Mouse (Mus musculus): ENCODE data around the gene Morc1.

Morc1 gene

GRCm38 (mm10) chr16:48431027-48431426, at the start of gene Morc1:
Morc1 (plus strand) TSS chr16:48431237.
- DNase-seq: no peak

DNA sequence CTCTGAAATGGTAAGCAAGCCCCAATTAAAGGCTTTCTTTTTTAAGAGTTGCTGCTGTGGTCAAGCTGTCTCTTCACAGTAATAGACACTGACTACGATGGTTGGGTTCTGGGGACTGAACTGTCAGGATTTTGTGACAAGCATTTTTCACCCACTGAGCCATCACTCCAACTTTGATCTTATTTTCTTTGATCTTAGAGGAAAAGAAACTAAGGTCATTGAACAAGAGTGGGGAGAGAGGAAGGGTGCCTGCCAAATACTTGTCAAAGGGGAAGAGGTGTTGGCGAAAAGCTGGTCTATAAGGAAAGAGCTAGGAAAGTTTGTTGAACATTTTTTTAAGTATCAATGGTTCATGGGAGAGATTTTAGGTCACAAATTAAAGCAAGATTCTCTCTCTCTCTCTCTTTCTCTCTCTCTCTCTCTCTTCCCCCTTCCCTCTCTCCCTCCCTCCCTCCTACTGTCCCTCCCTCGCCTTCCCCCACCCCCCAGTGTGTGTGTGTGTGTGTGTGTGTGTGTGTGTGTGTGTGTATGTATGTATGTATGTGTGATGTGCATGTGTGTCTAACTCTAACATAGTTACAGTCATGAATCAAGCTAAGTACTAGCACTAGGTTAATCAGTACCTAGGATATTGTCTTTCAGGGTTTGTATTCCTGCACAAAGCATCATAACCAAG, 47.3 kb upstream of the Morc1 start:
- no peak for DNase-seq

- no peak for DNase-seq
Measured at GRCm38 (mm10) chr16:48386982-48387381, 44.1 kb upstream of the Morc1 start.

GRCm38 (mm10) chr16:48395278-48395677, 35.8 kb upstream of the Morc1 start:
- DNase-seq: no peak

DNA sequence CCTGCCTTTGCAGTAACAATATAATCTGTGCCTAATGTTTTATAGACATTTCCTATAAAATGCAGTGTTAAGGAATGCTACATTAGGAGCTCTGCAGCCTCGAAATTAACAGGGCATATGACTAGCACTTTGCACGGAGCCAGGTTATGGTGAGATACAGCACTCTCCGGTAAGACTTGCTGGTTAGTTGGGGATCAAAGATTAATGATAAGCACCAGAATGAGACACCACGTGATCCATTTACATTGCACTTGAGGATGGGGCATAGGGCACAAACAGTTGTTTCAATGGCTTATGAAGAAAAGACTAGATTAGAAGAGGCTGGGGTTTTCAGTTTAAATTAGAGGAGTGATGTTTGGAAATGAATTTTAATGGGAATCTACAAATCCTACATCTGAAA, 28.1 kb upstream of the Morc1 start:
- no peak for DNase-seq

DNA sequence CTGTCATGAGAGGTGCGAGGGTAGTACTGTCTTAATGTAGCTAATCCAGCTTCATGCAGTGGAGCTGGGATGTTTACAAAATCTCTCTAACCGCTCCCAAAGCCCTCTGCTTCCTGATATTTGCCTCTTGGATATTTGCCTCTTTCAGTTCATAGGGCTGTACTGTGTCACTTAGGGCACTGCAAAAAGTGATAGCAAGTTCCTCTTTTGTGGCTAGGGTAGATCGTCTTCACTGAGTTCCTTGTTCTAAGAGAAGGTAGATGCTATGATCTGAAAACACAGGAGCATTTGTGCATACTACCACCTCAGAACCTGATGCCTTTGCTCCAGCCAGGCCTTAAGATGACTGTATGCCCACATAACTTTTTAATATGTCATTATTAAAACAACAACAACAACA, 27.6 kb upstream of the Morc1 start:
- no peak for DNase-seq

DNA sequence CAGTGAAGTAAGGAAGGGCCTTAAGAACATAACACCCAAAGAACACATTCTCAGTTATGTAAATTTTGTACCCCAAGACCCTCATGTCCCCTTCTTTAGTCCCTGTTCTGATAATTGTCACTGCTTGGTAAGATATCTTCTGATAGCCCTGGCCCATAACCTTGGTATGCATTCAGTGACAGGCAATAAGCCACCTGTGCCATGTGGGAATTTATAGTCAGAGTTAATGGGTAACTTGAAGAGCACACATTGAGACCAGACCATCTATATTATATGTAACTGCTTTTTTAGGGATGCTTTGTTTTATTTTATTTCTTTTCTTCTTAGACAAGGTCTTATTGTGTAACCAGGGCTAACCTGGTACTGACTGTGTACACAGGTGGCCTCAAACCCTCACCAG, 27.0 kb upstream of the Morc1 start:
- DNase-seq: no peak

GRCm38 (mm10) chr16:48405674-48406403, 25.2 kb upstream of the Morc1 start:
- DNase-seq: no peak

- DNase-seq: no peak
Measured at GRCm38 (mm10) chr16:48409580-48409979, 21.5 kb upstream of the Morc1 start.

DNA sequence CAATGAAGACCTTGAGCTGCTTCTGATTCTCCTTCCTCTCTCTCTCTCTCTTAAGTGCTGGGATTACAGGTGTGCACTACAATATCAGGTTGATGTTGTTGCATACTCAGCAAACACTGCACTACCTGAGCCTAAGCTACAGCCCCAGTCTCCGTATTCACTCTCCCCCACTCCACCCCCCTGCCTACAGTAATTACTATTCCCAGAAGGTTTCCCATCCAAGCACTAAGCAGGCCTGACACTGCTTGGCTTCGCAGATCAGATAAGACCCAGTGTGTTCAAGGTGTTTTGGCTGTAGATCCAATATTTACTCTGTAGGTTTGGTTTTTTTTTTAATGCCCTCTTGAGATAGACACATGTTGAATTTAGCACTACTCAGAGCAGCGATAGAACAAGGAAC, 20.9 kb upstream of the Morc1 start:
- no peak for DNase-seq

DNA sequence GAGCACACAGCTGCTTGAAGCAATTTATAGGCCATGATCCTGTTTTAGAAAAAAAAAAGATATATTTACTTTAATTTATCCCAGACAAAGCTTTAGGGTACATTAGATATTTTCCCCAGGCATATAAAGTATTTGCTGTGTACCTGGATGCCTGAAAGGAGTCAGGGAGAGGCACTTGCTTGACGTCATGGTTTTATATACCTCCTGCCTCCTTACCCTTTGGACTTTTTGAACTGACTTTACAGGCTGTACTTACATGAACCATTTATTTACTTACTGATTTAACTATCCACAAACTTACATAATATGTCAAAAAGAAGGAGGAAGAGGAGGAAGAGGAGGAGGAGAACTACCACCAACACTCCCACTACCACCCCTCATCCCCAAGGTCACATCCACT, 18.8 kb upstream of the Morc1 start, which contains the start of gene Gm5485:
TSS of gene Gm5485 (minus strand) at position 171 of the 400 bp plus-strand sequence.
- DNase-seq: no peak

DNA sequence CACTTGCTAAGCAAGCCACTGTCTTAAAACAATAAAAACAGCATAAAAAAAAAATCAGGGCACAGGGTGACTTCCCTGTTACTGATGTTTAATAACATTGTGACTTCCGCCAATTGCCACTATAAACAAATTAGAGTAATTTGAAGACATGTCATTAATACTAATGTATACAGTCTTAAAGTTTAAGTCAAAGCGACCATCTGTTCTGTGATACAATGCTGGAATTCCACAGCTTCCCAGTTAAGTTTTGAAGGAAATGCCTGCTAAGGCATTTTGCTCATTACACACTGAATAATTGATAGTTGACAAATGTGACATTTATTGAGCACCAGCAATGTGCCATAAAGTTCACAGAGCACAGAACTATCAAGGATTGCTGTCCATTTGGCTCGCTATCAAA, 12.5 kb upstream of the Morc1 start:
- DNase-seq: no peak

DNA sequence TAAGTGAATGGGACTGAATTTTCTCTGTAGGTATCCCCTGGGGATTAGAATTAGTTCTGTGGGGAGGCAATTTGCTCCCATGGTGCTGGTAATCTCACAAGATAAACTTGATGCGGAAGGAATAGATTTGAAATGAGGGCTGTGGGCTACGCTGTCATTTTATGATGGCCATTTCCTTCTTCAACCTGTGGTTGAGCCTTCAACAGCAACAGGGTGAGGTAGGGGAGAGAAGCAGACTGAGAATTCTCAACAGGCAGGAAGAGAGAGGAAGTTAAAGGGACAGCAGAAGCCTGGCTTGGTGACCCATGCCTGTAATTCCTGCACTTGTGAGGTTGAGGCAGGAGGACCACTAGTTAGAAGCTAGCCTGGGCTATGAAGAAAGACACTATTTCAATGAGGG, 12.0 kb upstream of the Morc1 start:
- no peak for DNase-seq

- no peak for DNase-seq
Measured at GRCm38 (mm10) chr16:48422501-48422900, 8.5 kb upstream of the Morc1 start.

- DNase-seq: no peak
Measured at GRCm38 (mm10) chr16:48424069-48424468, 7.0 kb upstream of the Morc1 start.

GRCm38 (mm10) chr16:48429427-48429826, 1.6 kb upstream of the Morc1 start:
- no peak for DNase-seq

GRCm38 (mm10) chr16:48435454-48435853, 4.4 kb downstream of the Morc1 start:
- DNase-seq: no peak

GRCm38 (mm10) chr16:48437476-48437875, 6.4 kb downstream of the Morc1 start:
- DNase-seq: no peak

DNA sequence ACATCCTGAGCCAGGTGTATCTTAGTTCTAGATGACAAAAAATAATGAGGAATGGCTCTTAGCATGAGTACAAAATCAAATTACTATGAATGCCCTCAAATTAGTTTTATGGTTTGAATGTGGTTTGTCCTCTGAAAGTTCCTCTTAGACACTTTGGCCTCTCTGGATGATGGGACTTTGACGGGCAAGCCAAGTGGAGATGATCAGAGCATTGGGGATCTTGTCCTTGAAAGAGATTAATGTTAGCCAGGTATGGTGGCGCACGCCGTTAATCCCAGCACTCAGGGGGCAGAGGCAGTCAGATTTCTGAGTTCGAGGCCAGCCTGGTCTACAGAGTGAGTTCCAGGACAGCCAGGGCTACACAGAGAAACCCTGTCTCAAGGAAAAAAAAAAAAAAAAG, 13.6 kb downstream of the Morc1 start:
- DNase-seq: no peak

DNA sequence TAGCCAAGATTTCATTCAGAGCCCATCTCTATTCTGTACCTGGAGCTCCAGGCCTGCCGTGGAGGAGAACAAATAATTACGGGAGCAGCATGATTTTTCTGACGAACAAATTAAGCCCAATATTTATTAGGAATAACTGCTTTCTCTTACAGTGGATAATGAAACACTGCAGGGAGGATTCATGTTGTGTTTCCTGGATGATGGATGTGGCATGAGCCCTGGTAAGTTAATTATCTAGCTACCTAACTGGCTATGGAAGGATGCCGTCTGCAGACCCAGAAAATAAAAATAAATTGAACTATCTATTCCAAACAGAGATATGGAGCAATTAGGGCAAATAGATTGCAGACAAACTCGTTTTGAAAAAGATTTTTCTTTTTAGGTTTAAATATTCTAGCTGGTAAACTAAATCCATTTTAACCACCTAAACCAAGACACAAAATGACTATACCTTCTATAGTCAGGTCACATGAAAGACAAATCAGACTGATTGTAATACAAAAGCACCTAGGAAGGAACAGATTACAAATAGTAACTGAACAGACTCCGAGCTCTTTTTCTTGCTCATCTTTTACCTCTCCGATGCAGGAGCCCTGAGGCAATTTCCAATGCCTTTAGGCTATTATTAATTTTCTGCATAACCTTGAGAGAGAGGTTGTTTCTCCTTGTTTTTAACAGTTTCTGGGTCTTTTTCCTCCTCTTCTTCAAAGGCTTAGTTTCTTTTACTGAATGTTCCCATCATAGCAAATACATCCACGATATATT, 15.3 kb downstream of the Morc1 start:
- DNase-seq: no peak

GRCm38 (mm10) chr16:48453264-48453663, 22.2 kb downstream of the Morc1 start:
- DNase-seq: no peak

GRCm38 (mm10) chr16:48473396-48473795, 42.4 kb downstream of the Morc1 start:
- no peak for DNase-seq

GRCm38 (mm10) chr16:48474896-48475802, 44.1 kb downstream of the Morc1 start:
- no peak for DNase-seq

Measured in cerebellum, adult 18-20 months (tissue).